Mouse (Mus musculus) heart, embryonic 12.5 days (tissue): Measurements from ENCODE around the gene Ppp1r16b. TPM values are rescaled to one million over a fixed set of nuclear protein-coding genes. Genes with fewer than 3 reads are reported as not detected.
A peak's percentile ranks its signal among the peaks of the same experiment; 100 is the strongest.
"Not testable (repeated sequence)": the region's sequence is repeated elsewhere in the genome, so short reads cannot be mapped to it uniquely, and the experiment has no call there.

Experiments used
- ATAC-seq: fragments of 200-750 bp; cut with Nextera tagmentation; 2 replicates; pipeline ENCODE4 v1.8.0; 2017; ENCODE audit warnings: moderate TSS enrichment, moderate library complexity; ENCODE audit not compliant: insufficient number of reproducible peaks, low FRiP score
- H3K27ac ChIP-seq: fragments of 300-500 bp; sonication (generic); 2 replicates; pipeline ENCODE4 v1.5.1; 2016; ENCODE audit warnings: mild to moderate bottlenecking, moderate library complexity; ENCODE audit not compliant: poor library complexity, severe bottlenecking
- H3K27me3 ChIP-seq: fragments of 300-500 bp; sonication (generic); replicated peaks from 2 replicates; pipeline ENCODE4 v1.6.1; 2016; ENCODE audit warnings: mild to moderate bottlenecking, moderate library complexity
- H3K36me3 ChIP-seq: fragments of 300-500 bp; sonication (generic); 2 replicates; pipeline ENCODE4 v1.6.1; 2016; ENCODE audit warnings: mild to moderate bottlenecking, moderate library complexity
- H3K4me1 ChIP-seq: fragments of 300-500 bp; sonication (generic); replicated peaks from 2 replicates; pipeline ENCODE4 v1.6.1; 2016; ENCODE audit warnings: mild to moderate bottlenecking
- H3K4me2 ChIP-seq: fragments of 300-500 bp; sonication (generic); 2 replicates; pipeline ENCODE4 v1.6.1; 2016; ENCODE audit warnings: mild to moderate bottlenecking, moderate library complexity
- H3K4me3 ChIP-seq: fragments of 300-500 bp; sonication (generic); 2 replicates; pipeline ENCODE4 v1.5.1; 2016; ENCODE audit warnings: mild to moderate bottlenecking
- H3K9ac ChIP-seq: fragments of 300-500 bp; sonication (generic); 2 replicates; pipeline ENCODE4 v1.6.1; 2016; ENCODE audit warnings: mild to moderate bottlenecking, moderate library complexity
- H3K9me3 ChIP-seq: fragments of 300-500 bp; sonication (generic); replicated peaks from 2 replicates; pipeline ENCODE4 v1.6.1; 2016; ENCODE audit warnings: mild to moderate bottlenecking, moderate library complexity
- WGBS: fragments of 180-500 bp; shearing (Covaris S2); methylation state at CpG from one replicate; pipeline ENCODE4 v1.1.7; 2016; 5-methylcytosine and 5-hydroxymethylcytosine counted together
- polyA plus RNA-seq: library from polyadenylated mRNA; unstranded; fragments of >200 nt; fragmentation: Nextera tagmentation; extraction: Ambion mirVana; gene quantifications from 2 replicates; pipeline ENCODE4 v1.2.1, GENCODE M21; 2016

The Ppp1r16b gene
- polyA plus RNA-seq, 1 experiment from 2014 or later = 4.0 TPM

DNA sequence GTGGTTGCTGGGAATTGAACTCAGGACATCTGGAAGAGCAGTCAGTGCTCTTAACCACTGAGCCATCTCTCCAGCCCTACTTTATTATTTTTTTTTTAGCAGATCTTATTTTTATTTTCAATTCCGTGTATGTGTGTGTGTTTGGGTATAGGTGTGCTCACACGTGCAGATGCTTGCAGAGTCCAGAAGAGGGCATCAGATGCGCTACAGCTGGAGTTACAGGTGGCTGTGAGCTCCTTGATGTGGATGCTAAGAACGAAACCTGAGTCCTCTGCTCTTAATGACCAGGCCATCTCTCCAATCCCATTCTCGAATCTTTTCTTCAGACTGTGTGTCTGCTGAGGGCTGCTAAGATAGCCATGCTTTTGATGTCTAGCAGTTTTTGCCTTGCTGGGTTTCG lies 61.1 kb downstream of the Ppp1r16b start:
- no peak overlapping the region for H3K4me3 ChIP-seq
- no peaks in the 10 kb centered on the region; the same call in 1 of the 2 replicates for H3K27me3 ChIP-seq
- H3K4me1 ChIP-seq = peaks cover 26% of the 10 kb centered on the region
- H3K9me3 ChIP-seq = no peaks in the 10 kb centered on the region
- H3K36me3 ChIP-seq = no peaks in the 10 kb centered on the region
- no peak overlapping the region for H3K9ac ChIP-seq
- no peak for ATAC-seq
- no peak overlapping the region for H3K27ac ChIP-seq
- no peak overlapping the region for H3K4me2 ChIP-seq
- WGBS = 58% methylated on average over 6 of the region's 6 CpGs

DNA sequence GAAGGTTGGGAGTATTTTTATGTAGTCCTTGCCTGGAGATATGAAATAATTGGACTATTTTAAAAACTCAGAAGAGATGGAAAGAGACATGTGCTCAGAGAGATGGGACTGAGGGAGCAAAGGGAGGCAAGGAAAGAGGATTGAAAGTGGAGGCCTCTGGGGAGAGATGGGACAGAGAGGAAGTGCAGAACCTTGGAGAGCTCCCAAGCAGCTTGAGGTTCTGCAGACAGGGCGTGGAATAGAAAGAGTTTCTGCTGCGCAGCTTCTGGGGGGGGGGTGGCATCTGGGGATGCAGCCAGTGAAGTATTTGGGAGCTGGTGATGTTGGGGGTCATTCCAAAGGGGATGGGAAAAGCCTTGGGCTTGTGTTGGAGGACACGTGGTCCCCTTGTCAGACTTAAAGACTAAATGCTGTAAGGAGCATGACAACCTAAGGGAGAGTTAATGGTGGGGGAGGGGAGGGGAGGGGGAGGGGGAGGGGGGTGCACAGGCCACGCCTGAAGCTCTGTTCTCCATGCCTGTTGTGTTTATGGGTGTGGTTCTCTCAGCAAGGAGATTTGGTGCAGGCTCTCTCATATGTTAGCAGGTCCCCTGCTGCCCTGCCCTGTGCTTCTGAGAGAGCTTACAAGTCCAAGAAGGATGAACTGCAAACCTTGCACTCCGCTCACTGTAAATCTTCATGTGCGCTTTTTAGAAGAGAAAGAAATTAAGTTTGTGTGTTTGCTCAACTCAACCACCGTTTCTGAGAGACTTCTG lies 63.0 kb downstream of the Ppp1r16b start:
- Histone ChIP-seq H3K9ac (no peak overlapping the region), H3K27ac (no peak overlapping the region), H3K27me3 (no peaks in the 10 kb centered on the region), H3K4me1 (peaks cover 12% of the 10 kb centered on the region), H3K4me2 (no peak overlapping the region), H3K9me3 (no peaks in the 10 kb centered on the region), H3K36me3 (no peaks in the 10 kb centered on the region), H3K4me3 (no peak overlapping the region)
- ATAC-seq = no peak
- WGBS = 38% methylated on average over 7 of the region's 7 CpGs

DNA sequence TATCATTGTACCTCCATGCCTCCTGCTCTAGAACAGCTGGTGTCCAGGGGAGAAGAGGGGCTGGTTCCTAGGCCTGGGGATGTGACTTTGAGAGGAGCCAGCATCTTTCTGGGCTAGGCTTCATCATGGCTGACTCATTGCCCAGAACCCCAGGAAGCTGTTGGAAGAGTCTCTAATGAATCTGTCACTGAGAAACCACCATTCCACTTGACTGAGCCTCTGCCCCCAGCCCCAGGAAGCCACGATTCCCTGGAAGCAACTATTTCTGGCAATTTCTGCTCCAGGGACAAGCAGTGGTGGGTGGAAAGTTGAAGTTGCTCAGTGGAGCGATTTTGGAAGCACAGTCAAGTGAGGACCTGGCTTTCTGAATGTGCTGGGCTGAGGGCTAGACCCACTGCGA lies 65.7 kb downstream of the Ppp1r16b start:
- no peak for ATAC-seq
- WGBS = 59% methylated on average over 3 of the region's 3 CpGs
- Histone ChIP-seq H3K27ac (no peak overlapping the region), H3K9me3 (no peaks in the 10 kb centered on the region), H3K4me3 (no peak overlapping the region), H3K36me3 (no peaks in the 10 kb centered on the region), H3K4me1 (peaks cover 11% of the 10 kb centered on the region), H3K27me3 (no peaks in the 10 kb centered on the region), H3K9ac (no peak overlapping the region), H3K4me2 (no peak overlapping the region)

DNA sequence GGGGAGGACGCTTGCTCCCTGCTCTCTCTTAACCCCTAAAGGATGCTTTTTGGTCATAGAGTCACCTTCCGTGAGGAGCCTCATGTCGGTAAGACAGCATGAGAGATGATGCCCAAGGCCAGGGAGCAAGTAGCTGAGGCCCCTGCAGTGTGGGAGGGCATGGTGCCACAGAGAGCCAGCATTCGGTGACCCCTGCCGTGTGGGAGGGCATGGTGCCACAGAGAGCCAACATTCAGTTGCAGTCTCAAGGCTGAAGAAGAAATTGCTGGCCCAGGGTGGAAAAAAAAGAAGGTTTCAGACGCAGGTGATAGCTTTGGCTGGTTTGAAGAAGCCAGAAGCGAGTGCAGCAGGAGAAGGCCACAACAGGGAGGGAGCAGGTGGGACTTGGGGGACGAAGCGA lies 67.3 kb downstream of the Ppp1r16b start:
- Histone ChIP-seq H3K4me2 (no peak overlapping the region), H3K4me1 (peaks cover 11% of the 10 kb centered on the region), H3K27me3 (no peaks in the 10 kb centered on the region), H3K4me3 (no peak overlapping the region), H3K27ac (no peak overlapping the region), H3K9me3 (no peaks in the 10 kb centered on the region), H3K36me3 (no peaks in the 10 kb centered on the region), H3K9ac (no peak overlapping the region)
- ATAC-seq = no peak
- 81% methylated on average over 9 of the region's 9 CpGs for WGBS

DNA sequence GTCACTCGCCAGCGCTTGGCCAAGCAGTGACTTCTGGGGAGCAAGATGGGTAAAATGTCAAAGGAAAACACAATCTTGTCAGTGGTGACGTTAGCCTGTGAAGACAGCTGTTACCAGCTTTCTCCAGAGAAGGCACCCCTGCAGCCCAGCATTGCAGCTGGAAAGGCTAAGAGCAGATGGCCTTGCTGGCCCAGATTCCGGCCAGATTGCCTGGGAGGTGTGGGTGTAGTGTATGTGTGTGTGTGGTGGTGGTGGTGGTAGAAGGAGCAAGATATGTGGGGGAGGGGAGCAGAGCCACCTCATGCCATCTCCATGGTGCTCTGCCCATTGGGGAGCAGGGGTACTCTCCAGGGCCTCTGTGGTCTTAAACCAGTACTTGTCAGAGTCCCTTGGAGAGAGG lies 67.9 kb downstream of the Ppp1r16b start:
- no peak for ATAC-seq
- Histone ChIP-seq H3K27ac (no peak overlapping the region), H3K27me3 (no peaks in the 10 kb centered on the region), H3K4me3 (no peak overlapping the region), H3K4me2 (no peak overlapping the region), H3K4me1 (peaks cover 11% of the 10 kb centered on the region), H3K9ac (no peak overlapping the region), H3K36me3 (no peaks in the 10 kb centered on the region), H3K9me3 (no peaks in the 10 kb centered on the region)
- 72% methylated on average over 4 of the region's 4 CpGs for WGBS

DNA sequence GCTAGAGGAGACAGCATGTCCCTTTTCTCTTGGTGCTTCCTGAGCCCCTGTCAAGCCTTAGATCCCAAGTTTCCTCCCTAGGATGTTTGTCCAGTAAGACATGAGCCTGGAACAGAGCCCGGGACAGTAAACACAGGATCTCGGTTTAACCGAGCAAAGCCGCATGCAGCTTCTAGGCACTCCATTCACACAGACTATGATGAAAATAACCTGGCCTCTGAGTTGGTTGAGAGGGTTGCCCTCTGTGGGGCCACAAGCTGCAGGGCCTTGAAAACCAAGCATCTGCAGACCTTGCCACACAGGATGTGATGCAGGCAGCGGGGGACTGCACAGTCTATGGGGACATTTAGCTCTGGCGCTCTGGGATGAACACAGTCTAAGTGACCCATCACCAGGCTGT lies 68.7 kb downstream of the Ppp1r16b start:
- peak; percentile 24; the same call in 1 of the 2 replicates for ATAC-seq
- Histone ChIP-seq H3K4me1 (peaks cover 11% of the 10 kb centered on the region), H3K4me3 (no peak overlapping the region), H3K9ac (no peak overlapping the region), H3K9me3 (no peaks in the 10 kb centered on the region), H3K27ac (no peak overlapping the region), H3K4me2 (no peak overlapping the region), H3K36me3 (no peaks in the 10 kb centered on the region), H3K27me3 (no peaks in the 10 kb centered on the region)
- WGBS = 76% methylated on average over 6 of the region's 6 CpGs

DNA sequence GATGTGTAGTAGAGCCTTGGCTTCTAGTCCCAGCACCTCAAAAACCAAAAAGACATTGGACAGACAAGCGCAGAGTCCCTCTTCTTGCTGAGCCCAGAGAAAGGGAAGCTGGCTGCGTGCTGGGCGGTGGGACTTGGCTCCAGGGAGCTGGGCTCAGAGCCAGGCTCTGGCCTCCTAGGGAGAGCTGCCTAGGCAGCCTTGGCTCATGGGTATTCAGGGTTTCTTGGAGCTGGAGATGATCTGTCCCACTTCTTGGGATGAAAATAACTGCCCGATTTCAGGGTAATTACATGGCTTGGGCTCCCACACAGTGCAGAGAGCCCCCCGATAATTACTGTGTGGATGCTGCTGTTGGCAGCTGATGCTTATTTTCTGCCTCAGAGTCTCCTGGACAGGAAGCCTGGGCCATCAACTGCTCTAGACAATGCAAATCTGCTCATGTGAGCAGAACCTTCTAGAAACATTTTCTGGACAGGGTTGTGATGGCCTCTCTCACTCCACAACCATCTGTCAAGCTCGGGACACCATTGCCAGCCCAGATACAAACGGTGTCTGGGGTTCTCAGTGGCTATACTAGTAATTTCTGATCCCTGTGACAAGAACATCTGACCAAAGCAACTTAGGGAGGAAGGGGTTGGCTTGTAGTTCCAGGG lies 69.4 kb downstream of the Ppp1r16b start:
- 77% methylated on average over 7 of the region's 7 CpGs for WGBS
- H3K27me3 ChIP-seq = no peaks in the 10 kb centered on the region
- H3K9me3 ChIP-seq = no peaks in the 10 kb centered on the region
- H3K9ac ChIP-seq = no peak overlapping the region
- no peak overlapping the region for H3K4me2 ChIP-seq
- H3K27ac ChIP-seq = no peak overlapping the region
- no peaks in the 10 kb centered on the region for H3K36me3 ChIP-seq
- peaks cover 11% of the 10 kb centered on the region for H3K4me1 ChIP-seq
- ATAC-seq = peak; percentile 55; the same call in 1 of the 2 replicates
- H3K4me3 ChIP-seq = no peak overlapping the region

- H3K9ac ChIP-seq = no peak overlapping the region
- peaks cover 11% of the 10 kb centered on the region for H3K4me1 ChIP-seq
- no peak overlapping the region for H3K4me2 ChIP-seq
- H3K36me3 ChIP-seq = no peaks in the 10 kb centered on the region
- H3K9me3 ChIP-seq = no peaks in the 10 kb centered on the region
- 78% methylated on average over 8 of the region's 8 CpGs for WGBS
- no peak overlapping the region for H3K4me3 ChIP-seq
- no peak for ATAC-seq
- no peaks in the 10 kb centered on the region for H3K27me3 ChIP-seq
- no peak overlapping the region for H3K27ac ChIP-seq
Observed at GRCm38 (mm10) chr2:158735340-158735739, 70.1 kb downstream of the Ppp1r16b start.

GRCm38 (mm10) chr2:158736247-158736646 lies 71.0 kb downstream of the Ppp1r16b start:
- 80% methylated on average over 4 of the region's 4 CpGs for whole genome bisulfite sequencing

GRCm38 (mm10) chr2:158738591-158738990 lies 73.4 kb downstream of the Ppp1r16b start:
- 82% methylated on average over 11 of the region's 11 CpGs for WGBS
- H3K27me3 ChIP-seq = no peaks in the 10 kb centered on the region
- ATAC-seq = no peak

More at GRCm38 (mm10) chr2:158736247-158736646, 71.0 kb downstream of the Ppp1r16b start:
- not testable (repeated sequence) for H3K9me3 ChIP-seq, H3K27me3 ChIP-seq, ATAC-seq, H3K27ac ChIP-seq, H3K4me2 ChIP-seq, H3K9ac ChIP-seq, H3K36me3 ChIP-seq, H3K4me3 ChIP-seq
- peaks cover 11% of the 10 kb centered on the region for H3K4me1 ChIP-seq

DNA sequence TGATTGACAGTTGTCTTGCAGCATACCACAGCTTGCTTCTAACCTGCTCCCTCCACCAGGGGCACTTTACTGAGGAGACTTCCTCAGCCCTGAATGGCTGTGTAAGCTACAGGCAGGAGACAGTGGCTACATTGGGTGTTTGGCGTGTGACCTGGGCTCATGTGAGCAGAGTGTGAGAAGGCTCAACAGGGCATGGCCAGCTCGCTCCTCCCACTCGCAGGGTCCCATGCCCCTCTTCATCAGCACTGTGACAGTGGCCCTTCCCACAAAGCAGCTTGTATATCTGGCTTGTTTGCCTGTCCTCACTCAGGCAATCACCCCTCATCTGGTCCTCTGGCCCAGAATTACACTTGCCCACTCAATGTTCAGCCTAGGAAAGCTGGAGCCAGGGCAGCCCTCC lies 73.9 kb downstream of the Ppp1r16b start:
- no peaks in the 10 kb centered on the region for H3K27me3 ChIP-seq
- no peak for ATAC-seq
- H3K4me1 ChIP-seq = peaks cover 9% of the 10 kb centered on the region
- H3K36me3 ChIP-seq = peaks cover 10% of the 10 kb centered on the region
- no peak overlapping the region for H3K27ac ChIP-seq
- no peak overlapping the region for H3K9ac ChIP-seq
- H3K9me3 ChIP-seq = peaks cover 3% of the 10 kb centered on the region; the same call in 1 of the 2 replicates
- no peak overlapping the region for H3K4me3 ChIP-seq
- 63% methylated on average over 3 of the region's 3 CpGs for WGBS
- H3K4me2 ChIP-seq = no peak overlapping the region

More at GRCm38 (mm10) chr2:158738591-158738990, 73.4 kb downstream of the Ppp1r16b start:
- H3K36me3 ChIP-seq = peaks cover 10% of the 10 kb centered on the region
- H3K9ac ChIP-seq = no peak overlapping the region
- no peak overlapping the region for H3K27ac ChIP-seq
- H3K9me3 ChIP-seq = peaks cover 3% of the 10 kb centered on the region; the same call in 1 of the 2 replicates
- H3K4me2 ChIP-seq = no peak overlapping the region
- peaks cover 11% of the 10 kb centered on the region for H3K4me1 ChIP-seq
- no peak overlapping the region for H3K4me3 ChIP-seq
